Mouse (Mus musculus): ENCODE results near the gene Rnf150. TPM values are rescaled to one million over a fixed set of nuclear protein-coding genes. Genes with fewer than 3 reads are reported as not detected.

Gene Rnf150
- polyA plus RNA-seq, 1 experiment from 2014 or later, result 0.13 TPM

DNA sequence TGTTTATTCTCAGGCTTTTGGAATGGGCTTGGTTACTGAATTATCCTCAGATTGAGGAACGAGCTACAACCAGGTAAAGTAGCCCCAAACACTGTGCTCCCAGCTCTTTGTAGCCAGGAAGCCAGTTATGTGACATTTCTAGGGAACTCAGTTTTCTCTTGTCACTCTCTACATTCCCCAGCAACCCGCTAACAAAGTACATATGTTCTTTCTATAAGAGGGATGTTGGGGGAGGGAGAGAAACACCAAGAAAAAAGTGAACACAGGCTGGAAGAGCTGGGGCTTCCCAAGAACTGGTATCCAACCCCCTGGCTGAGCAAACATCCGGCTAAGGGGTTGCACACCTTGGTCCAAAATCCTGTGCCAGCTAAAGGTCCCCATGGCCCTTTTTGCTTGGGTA lies 82.7 kb downstream of the Rnf150 start:
- WGBS (ENCODE audit: insufficient replicate concordance), result 49% methylated on average over 3 of the region's 3 CpGs
- Histone ChIP-seq H3K9ac (ENCODE audit: low read depth, low read length) (no peak overlapping the region), H3K4me3 (ENCODE audit: low read depth, low read length) (no peak overlapping the region), H3K36me3 (ENCODE audit: control insufficient read depth, insufficient read depth) (no peaks in the 10 kb centered on the region), H3K4me1 (ENCODE audit: control insufficient read depth, low read depth, low read length) (no peaks in the 10 kb centered on the region), H3K27me3 (ENCODE audit: control insufficient read depth, insufficient read depth, low read depth, low read length) (no peaks in the 10 kb centered on the region), H3K4me2 (ENCODE audit: low read depth, low read length) (no peak overlapping the region), H3K9me3 (replicated peaks; ENCODE audit: control insufficient read depth, low read length) (no peaks in the 10 kb centered on the region), H3K27ac (ENCODE audit: low read length) (no peak overlapping the region)
- no peak for ATAC-seq (ENCODE audit: low read depth)

DNA sequence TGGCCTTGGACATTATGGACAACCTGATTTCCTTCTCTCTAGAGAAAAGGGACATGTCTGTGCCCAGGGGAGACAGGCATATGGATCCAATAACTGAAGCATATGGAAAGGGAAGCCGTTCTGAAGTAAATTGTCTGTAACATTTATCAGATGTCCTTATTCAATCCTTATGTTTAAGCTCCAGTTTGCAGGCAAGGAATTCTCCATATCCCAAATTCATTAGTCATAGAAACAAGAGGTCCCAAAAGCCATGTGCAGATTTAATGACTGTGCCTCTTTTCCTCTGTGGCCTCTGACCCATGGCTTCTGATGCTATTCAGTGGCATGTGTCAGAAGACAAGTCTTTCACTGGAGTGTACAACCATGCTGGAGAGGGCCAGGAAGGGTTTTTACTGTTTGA lies 83.5 kb downstream of the Rnf150 start:
- Histone ChIP-seq H3K36me3 (ENCODE audit: control insufficient read depth, insufficient read depth) (no peaks in the 10 kb centered on the region), H3K4me2 (ENCODE audit: low read depth, low read length) (no peak overlapping the region), H3K27ac (ENCODE audit: low read length) (no peak overlapping the region), H3K4me3 (ENCODE audit: low read depth, low read length) (no peak overlapping the region), H3K4me1 (ENCODE audit: control insufficient read depth, low read depth, low read length) (no peaks in the 10 kb centered on the region), H3K9me3 (replicated peaks; ENCODE audit: control insufficient read depth, low read length) (no peaks in the 10 kb centered on the region), H3K9ac (ENCODE audit: low read depth, low read length) (no peak overlapping the region), H3K27me3 (ENCODE audit: control insufficient read depth, insufficient read depth, low read depth, low read length) (no peaks in the 10 kb centered on the region)
- whole genome bisulfite sequencing (ENCODE audit: insufficient replicate concordance), result 74% methylated on average over 1 of the region's 1 CpGs
- no peak for ATAC-seq (ENCODE audit: low read depth)

DNA sequence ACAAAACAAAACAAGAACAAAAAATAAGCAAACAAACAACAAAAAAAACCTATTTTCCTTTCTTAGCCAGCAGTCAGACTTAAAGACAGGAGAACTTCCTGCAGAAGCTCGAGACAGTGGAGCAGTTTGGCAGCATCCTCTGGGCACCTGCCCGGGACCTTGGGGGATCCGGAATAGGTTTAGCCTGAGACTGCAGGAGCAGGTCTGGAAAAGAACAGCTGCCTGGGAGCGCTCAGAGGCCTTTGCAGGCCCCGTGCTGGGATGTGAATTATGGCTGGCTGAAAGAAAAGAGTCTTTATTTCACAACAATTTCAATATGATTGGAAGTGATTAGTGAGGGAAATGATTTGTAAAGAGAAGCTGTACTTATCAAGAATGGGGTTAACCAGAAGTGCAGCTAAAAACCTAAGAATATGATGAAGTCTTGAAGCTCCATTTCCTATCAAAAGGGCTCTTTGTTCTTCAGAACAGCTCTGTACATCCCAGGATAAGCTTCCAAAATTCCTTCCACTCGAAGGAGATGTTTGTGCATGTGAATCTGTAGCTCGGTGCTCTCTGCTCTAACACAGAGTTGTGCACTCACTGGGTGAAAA lies 92.1 kb downstream of the Rnf150 start:
- Histone ChIP-seq H3K9ac (ENCODE audit: low read depth, low read length) (no peak overlapping the region), H3K27me3 (ENCODE audit: control insufficient read depth, insufficient read depth, low read depth, low read length) (no peaks in the 10 kb centered on the region), H3K4me2 (ENCODE audit: low read depth, low read length) (no peak overlapping the region), H3K4me1 (ENCODE audit: control insufficient read depth, low read depth, low read length) (no peaks in the 10 kb centered on the region), H3K4me3 (ENCODE audit: low read depth, low read length) (no peak overlapping the region), H3K9me3 (replicated peaks; ENCODE audit: control insufficient read depth, low read length) (no peaks in the 10 kb centered on the region), H3K36me3 (ENCODE audit: control insufficient read depth, insufficient read depth) (no peaks in the 10 kb centered on the region), H3K27ac (ENCODE audit: low read length) (no peak overlapping the region)
- no peak for ATAC-seq (ENCODE audit: low read depth)
- WGBS (ENCODE audit: insufficient replicate concordance), result 56% methylated on average over 7 of the region's 7 CpGs

DNA sequence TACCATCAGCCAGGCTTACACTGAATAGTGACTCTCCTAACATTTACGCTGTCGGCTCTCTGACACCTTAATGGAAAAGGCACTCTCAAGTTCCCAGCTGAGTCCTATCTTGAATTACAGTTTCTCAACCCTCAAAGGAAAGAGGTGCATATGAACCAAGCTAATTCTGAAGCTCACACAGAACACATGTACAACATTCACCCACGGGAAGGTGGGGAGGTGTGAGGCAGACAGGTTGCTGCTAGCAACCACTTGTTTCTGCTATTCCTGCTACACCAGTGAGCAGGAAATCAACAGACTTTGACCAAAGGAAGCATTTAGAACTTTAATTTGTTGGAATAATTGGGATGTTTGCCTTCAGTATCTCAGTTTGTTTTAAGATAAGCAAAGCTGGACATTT lies 96.3 kb downstream of the Rnf150 start:
- H3K4me1 ChIP-seq (ENCODE audit: control insufficient read depth, low read depth, low read length), result no peaks in the 10 kb centered on the region
- H3K36me3 ChIP-seq (ENCODE audit: control insufficient read depth, insufficient read depth), result no peaks in the 10 kb centered on the region
- H3K4me2 ChIP-seq (ENCODE audit: low read depth, low read length), result no peak overlapping the region
- H3K9ac ChIP-seq (ENCODE audit: low read depth, low read length), result no peak overlapping the region
- H3K27me3 ChIP-seq (ENCODE audit: control insufficient read depth, insufficient read depth, low read depth, low read length), result no peaks in the 10 kb centered on the region
- no peaks in the 10 kb centered on the region for H3K9me3 ChIP-seq (replicated peaks; ENCODE audit: control insufficient read depth, low read length)
- H3K27ac ChIP-seq (ENCODE audit: low read length), result no peak overlapping the region
- ATAC-seq (ENCODE audit: low read depth), result no peak
- WGBS (ENCODE audit: insufficient replicate concordance), result 62% methylated on average over 3 of the region's 3 CpGs
- no peak overlapping the region for H3K4me3 ChIP-seq (ENCODE audit: low read depth, low read length)

DNA sequence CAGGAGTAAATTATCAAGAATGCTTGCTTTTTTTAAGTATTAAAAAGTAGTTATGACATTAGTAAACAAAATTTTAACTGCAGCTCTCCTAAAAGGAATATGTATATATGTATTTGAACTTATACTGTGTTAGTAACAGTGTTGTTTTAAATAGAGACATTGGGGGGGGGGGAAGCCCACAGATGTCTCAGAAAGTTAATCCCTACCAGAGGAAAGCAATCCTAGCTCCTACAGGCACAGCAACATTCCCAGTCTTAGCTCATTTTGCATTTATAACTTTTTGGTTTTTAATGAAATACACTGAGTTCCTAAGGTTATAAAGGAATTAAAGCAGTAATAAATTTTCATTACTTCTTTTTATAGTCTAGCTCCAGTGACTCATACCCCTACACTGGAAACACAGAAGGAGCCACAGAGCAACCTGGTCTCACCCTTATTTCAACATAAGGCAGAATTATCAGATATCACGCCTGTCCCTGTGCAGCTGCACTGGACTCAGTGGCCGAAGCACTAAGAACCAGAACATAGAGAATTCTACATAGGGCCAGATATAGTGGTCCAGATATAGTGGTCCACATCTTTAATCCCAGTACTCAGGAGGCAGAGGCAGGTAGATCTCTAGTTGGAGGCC lies 96.9 kb downstream of the Rnf150 start:
- no peak for ATAC-seq (ENCODE audit: low read depth)
- 66% methylated on average over 2 of the region's 2 CpGs for WGBS (ENCODE audit: insufficient replicate concordance)
- Histone ChIP-seq H3K4me1 (ENCODE audit: control insufficient read depth, low read depth, low read length) (no peaks in the 10 kb centered on the region), H3K27me3 (ENCODE audit: control insufficient read depth, insufficient read depth, low read depth, low read length) (no peaks in the 10 kb centered on the region), H3K4me3 (ENCODE audit: low read depth, low read length) (no peak overlapping the region), H3K36me3 (ENCODE audit: control insufficient read depth, insufficient read depth) (no peaks in the 10 kb centered on the region), H3K27ac (ENCODE audit: low read length) (no peak overlapping the region), H3K9me3 (replicated peaks; ENCODE audit: control insufficient read depth, low read length) (no peaks in the 10 kb centered on the region), H3K9ac (ENCODE audit: low read depth, low read length) (no peak overlapping the region), H3K4me2 (ENCODE audit: low read depth, low read length) (no peak overlapping the region)

DNA sequence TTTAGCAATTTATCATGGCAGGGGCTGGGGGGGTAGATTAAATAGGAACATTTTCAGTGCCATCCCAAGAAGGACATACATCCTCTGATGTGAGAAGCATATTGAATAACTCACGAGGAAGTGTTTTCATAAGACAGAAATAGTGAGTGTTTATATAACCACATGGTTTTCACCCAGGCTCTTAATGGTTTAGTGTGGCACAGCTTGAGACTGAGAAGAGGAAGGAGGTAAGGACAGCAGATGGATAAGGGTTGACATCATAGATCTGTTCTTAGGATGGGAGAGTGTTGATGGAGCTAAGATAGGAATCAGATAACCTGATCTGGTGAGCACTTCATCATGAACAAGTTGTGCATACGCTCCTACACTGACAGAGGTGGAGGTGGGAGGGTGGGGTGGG lies 101.4 kb downstream of the Rnf150 start:
- Histone ChIP-seq H3K4me2 (ENCODE audit: low read depth, low read length) (no peak overlapping the region), H3K9ac (ENCODE audit: low read depth, low read length) (no peak overlapping the region), H3K27ac (ENCODE audit: low read length) (no peak overlapping the region), H3K36me3 (ENCODE audit: control insufficient read depth, insufficient read depth) (no peaks in the 10 kb centered on the region), H3K4me1 (ENCODE audit: control insufficient read depth, low read depth, low read length) (no peaks in the 10 kb centered on the region), H3K4me3 (ENCODE audit: low read depth, low read length) (no peak overlapping the region), H3K9me3 (replicated peaks; ENCODE audit: control insufficient read depth, low read length) (no peaks in the 10 kb centered on the region), H3K27me3 (ENCODE audit: control insufficient read depth, insufficient read depth, low read depth, low read length) (no peaks in the 10 kb centered on the region)
- WGBS (ENCODE audit: insufficient replicate concordance), result 36% methylated on average over 2 of the region's 2 CpGs
- ATAC-seq (ENCODE audit: low read depth), result no peak

DNA sequence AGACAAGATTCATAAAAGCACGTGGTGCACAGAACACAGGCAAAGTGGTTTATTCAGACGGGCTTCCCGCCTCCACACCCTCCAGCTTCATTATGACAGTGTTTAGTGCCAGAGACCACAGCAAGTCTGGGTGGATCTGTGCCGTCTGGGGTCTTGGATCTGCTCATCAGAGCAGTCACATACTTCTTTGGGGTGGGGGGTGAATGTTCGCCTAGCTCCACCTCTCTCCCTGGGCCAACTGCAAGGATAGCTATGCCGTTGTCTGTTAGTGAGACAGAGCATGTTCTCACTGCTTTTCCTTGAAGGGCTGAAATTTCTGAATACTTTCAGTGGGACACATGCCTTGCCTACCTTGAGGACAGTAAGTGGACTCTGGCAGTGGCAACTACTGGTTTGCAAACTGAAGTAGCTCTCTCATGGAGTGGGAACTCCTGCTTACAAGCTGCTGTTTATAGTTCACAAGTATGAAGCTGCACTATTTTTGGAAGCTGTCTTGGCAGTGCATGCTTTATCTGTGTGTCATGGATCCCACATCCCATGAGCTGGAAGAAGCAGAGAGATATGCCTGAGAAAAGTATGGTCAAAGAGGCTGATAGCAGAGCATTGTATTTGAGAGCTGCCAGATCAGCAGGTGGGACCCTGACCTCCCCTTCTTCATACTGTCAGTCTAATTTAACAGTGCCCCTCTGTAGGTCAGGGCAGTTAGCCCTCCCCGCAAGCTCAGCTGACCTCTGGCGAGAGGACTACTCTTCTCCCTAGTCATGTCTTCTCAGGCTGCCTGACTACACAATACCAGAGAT lies 104.9 kb downstream of the Rnf150 start:
- 57% methylated on average over 8 of the region's 8 CpGs for WGBS (ENCODE audit: insufficient replicate concordance)
- Histone ChIP-seq H3K9me3 (replicated peaks; ENCODE audit: control insufficient read depth, low read length) (no peaks in the 10 kb centered on the region), H3K36me3 (ENCODE audit: control insufficient read depth, insufficient read depth) (no peaks in the 10 kb centered on the region), H3K27me3 (ENCODE audit: control insufficient read depth, insufficient read depth, low read depth, low read length) (no peaks in the 10 kb centered on the region), H3K9ac (ENCODE audit: low read depth, low read length) (no peak overlapping the region), H3K27ac (ENCODE audit: low read length) (no peak overlapping the region), H3K4me3 (ENCODE audit: low read depth, low read length) (no peak overlapping the region), H3K4me1 (ENCODE audit: control insufficient read depth, low read depth, low read length) (no peaks in the 10 kb centered on the region), H3K4me2 (ENCODE audit: low read depth, low read length) (no peak overlapping the region)
- no peak for ATAC-seq (ENCODE audit: low read depth)

DNA sequence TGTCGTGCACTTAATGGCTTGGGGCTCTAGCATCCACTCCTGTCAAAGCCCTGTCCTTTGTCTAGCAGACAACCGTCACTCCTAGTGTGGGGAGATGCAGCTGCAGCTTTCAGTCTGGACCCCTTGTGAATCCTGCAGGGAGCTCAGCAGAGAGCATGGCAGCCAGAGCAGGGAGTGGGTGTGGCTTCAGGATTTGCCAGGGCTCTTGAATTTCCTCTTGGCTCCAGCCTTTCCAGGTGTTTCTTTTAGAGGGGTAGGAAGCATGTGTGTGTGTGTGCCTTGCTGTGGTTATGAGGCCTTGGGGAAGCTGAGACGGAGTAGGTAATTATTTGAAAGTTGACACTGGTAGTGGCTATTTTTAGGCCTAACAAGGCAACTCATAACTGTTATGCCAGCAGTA lies 106.8 kb downstream of the Rnf150 start:
- Histone ChIP-seq H3K4me1 (ENCODE audit: control insufficient read depth, low read depth, low read length) (no peaks in the 10 kb centered on the region), H3K9ac (ENCODE audit: low read depth, low read length) (no peak overlapping the region), H3K4me3 (ENCODE audit: low read depth, low read length) (no peak overlapping the region), H3K9me3 (replicated peaks; ENCODE audit: control insufficient read depth, low read length) (no peaks in the 10 kb centered on the region), H3K4me2 (ENCODE audit: low read depth, low read length) (no peak overlapping the region), H3K36me3 (ENCODE audit: control insufficient read depth, insufficient read depth) (no peaks in the 10 kb centered on the region), H3K27me3 (ENCODE audit: control insufficient read depth, insufficient read depth, low read depth, low read length) (no peaks in the 10 kb centered on the region), H3K27ac (ENCODE audit: low read length) (no peak overlapping the region)
- no peak for ATAC-seq (ENCODE audit: low read depth)
- 61% methylated on average over 3 of the region's 3 CpGs for WGBS (ENCODE audit: insufficient replicate concordance)

DNA sequence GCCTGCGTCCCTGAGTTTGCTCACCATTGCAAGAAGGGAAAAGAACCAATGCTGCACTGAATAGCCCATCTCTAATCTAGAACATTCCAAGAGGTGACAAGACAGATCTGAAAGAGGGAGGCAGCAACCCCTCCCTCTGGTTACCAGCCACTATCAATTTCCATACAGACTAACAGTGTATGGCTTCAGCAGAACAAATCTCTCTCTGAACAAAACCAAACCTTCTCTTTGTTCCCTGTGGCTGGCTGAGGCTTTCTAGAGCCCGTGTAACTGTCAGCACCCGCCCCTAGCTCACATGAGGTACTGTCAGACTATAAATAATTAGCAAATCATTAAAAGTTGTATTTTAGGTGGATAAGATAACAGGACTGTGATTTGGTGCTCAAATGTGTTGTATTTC lies 109.7 kb downstream of the Rnf150 start:
- no peak for ATAC-seq (ENCODE audit: low read depth)
- Histone ChIP-seq H3K4me3 (ENCODE audit: low read depth, low read length) (no peak overlapping the region), H3K4me1 (ENCODE audit: control insufficient read depth, low read depth, low read length) (no peaks in the 10 kb centered on the region), H3K27me3 (ENCODE audit: control insufficient read depth, insufficient read depth, low read depth, low read length) (no peaks in the 10 kb centered on the region), H3K4me2 (ENCODE audit: low read depth, low read length) (no peak overlapping the region), H3K9ac (ENCODE audit: low read depth, low read length) (no peak overlapping the region), H3K27ac (ENCODE audit: low read length) (no peak overlapping the region), H3K9me3 (replicated peaks; ENCODE audit: control insufficient read depth, low read length) (no peaks in the 10 kb centered on the region), H3K36me3 (ENCODE audit: control insufficient read depth, insufficient read depth) (no peaks in the 10 kb centered on the region)
- 50% methylated on average over 3 of the region's 3 CpGs for WGBS (ENCODE audit: insufficient replicate concordance)
